Mouse (Mus musculus) lung, adult 2 months (tissue): ENCODE measurements around the gene Faap100. TPM values are rescaled to one million over a fixed set of nuclear protein-coding genes. Genes with fewer than 3 reads are reported as not detected.

Experiments
- DNase-seq: peaks from one replicate; pipeline ENCODE4 v3.0.0; 2022
- H3K4me1 ChIP-seq: fragments of 200-500 bp; 2 replicates; pipeline ENCODE4 v1.6.1; 2011; ENCODE audit warnings: low read length; ENCODE audit not compliant: control insufficient read depth, insufficient read depth
- H3K4me3 ChIP-seq: fragments of 200-500 bp; replicated peaks from 2 replicates; pipeline ENCODE3; 2011; ENCODE audit warnings: low read depth, mild to moderate bottlenecking, control low read depth, low read length; ENCODE audit errors: extremely low read depth
- CTCF ChIP-seq: fragments of 200-500 bp; IDR thresholded peaks from 2 replicates; pipeline ENCODE4 v1.5.1; 2011; ENCODE audit warnings: mild to moderate bottlenecking, low read length, control low read depth; ENCODE audit not compliant: insufficient read depth
- POLR2A ChIP-seq: fragments of 200-500 bp; IDR thresholded peaks from 2 replicates; pipeline ENCODE4 v1.6.1; 2011; ENCODE audit warnings: low read depth, mild to moderate bottlenecking, control low read depth, low read length, borderline replicate concordance; ENCODE audit errors: extremely low read depth
- WGBS: fragments of 180-500 bp; shearing (Covaris S2); methylation state at CpG from one replicate; pipeline ENCODE4 v1.1.7; 2018; 5-methylcytosine and 5-hydroxymethylcytosine counted together
- polyA plus RNA-seq: library from polyadenylated mRNA; depleted of rRNA; stranded (reverse); fragments of >200 nt; gene quantifications from 2 replicates; pipeline ENCODE4 v1.2.3, GENCODE M21; 2012; rRNA removed

Faap100 gene
- polyA plus RNA-seq, 1 experiment, result 67.1 TPM

DNA sequence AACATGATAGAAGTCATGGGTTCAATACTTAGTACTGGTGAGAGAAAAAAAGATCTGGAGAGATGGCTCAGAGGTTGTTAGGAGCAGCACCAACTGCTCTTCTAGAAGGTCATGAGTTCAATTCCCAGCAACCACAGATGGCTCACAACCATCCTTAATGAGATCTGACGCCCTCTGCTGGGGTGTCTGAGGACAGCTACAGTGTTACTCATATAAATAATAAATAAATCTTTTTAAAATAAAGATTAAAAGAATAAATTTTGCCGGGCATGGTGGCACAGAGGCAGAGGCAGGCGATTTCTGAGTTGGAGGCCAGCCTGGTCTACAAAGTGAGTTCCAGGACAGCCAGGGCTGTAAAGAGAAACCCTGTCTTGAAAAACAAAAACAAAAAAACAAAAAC is 39.8 kb downstream of the Faap100 start:
- no peaks in the 10 kb centered on the region for H3K4me1 ChIP-seq
- no peak for TF ChIP-seq CTCF
- TF ChIP-seq POLR2A, result no peak
- WGBS, result 80% methylated on average over 3 of the region's 3 CpGs
- H3K4me3 ChIP-seq, result no peak overlapping the region
- no peak for DNase-seq

DNA sequence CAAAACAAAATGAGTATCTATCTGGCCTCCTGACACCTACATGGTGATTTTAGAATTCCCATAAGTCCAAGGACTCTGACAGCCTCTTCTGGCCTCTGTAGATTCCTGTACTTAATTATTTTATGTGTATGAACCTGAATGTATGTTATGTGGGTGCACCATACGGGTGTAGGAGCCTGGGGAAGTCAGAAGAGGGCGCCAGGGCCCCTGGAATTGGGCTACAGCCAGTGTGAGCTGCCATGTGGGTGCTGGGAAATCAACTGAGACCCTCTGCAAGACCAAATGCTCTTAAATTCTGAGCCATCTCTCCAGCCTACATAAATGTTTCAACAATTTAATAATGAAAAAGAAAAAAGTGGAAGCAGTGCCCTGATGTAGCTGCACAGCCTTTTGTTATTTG is 41.1 kb downstream of the Faap100 start:
- WGBS, result 41% methylated on average over 2 of the region's 2 CpGs
- TF ChIP-seq POLR2A, result no peak
- no peak for TF ChIP-seq CTCF
- H3K4me1 ChIP-seq, result no peaks in the 10 kb centered on the region
- no peak for DNase-seq
- no peak overlapping the region for H3K4me3 ChIP-seq

DNA sequence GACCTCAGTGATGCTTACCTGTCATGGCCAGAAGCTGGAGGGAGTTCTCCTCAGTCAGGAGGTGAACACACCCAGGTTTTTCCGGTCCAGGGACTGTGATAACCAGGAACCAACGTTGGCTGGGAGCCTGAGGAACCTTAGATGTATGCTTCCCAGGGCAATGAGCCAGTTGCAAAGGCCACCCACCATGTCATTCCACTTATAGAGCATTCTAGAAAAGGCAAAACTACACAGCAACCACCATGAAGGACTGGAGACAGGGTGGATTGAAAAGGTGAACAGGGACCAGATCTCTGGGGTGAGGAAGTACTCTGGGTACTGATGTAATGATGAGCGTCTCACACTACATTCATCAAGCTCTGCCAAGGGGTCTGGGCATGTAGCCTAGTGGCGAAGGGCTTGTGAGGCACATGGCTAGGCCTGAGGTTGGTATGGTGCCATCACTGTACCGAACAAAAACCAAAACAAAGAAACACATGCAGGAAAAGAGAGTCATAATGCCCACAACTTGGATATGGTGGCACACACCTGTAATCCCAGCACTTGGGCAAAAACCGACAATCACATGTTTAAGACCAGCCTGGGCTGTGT is 43.0 kb downstream of the Faap100 start:
- Histone ChIP-seq H3K4me3 (no peak overlapping the region), H3K4me1 (no peaks in the 10 kb centered on the region)
- WGBS, result 70% methylated on average over 6 of the region's 6 CpGs
- no peak for DNase-seq
- no peak for TF ChIP-seq POLR2A
- TF ChIP-seq CTCF, result no peak

DNA sequence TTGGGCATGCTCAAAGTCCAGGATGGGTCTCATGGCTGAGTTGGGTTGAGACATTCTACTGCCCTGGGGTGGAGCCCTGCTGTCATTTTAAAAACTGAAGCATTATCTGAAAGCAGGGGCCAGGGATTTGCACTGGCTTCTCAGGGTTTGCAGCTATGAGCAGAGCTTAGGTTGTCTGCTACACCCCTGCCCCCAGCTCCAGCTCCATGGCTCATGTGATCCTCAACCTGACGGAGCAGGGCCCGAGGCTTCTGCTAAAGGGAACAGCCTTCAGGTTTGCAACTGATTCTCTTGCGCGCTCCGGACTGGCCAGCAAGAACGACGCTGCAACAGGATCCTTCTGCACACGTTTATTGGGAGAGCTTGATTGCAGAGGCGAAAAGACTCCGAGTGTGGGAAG is 58.4 kb downstream of the Faap100 start:
- no peak overlapping the region for H3K4me3 ChIP-seq
- DNase-seq, result no peak

DNA sequence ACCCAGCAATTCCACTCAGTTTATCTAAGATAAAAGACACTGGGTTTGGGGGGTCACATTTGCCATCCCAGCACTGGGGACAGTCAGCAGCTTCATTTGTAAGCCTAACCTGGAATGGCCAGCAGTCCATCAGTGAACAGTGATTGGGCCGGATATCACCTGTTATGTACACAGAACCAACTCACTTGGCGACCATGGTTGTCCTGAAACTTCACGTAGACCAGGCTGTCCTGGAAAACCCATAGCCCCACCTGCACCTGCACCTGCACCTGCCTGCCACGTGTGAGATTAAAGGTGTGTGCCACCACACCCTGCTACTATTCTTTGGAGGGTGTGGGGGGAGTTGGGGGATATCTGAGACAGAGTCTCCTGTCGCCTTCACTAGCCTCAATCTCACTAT is 59.3 kb downstream of the Faap100 start:
- 90% methylated on average over 5 of the region's 5 CpGs for WGBS
- TF ChIP-seq CTCF (no peak), POLR2A (no peak)
- 0 out of 2 replicates have a peak, but pooled peaks cover 2% of the 10 kb centered on the region for H3K4me1 ChIP-seq
- H3K4me3 ChIP-seq, result no peak overlapping the region
- no peak for DNase-seq

More for the DNA sequence above, 58.4 kb downstream of the Faap100 start:
- TF ChIP-seq CTCF (no peak), POLR2A (no peak)
- WGBS, result 98% methylated on average over 10 of the region's 10 CpGs
- 0 out of 2 replicates have a peak, but pooled peaks cover 2% of the 10 kb centered on the region for H3K4me1 ChIP-seq

Other genes starting within 250 kb of the Faap100 start
- 132 and 170 TPM in 2 replicates for gene Slc38a10, start 227.4 kb downstream of the Faap100 start, polyA plus RNA-seq
- 10.8 and 12.4 TPM in 2 replicates for gene Bahcc1, start 145.8 kb downstream of the Faap100 start, polyA plus RNA-seq
- 941 and 1,175 TPM in 2 replicates for gene Actg1, start 30.2 kb downstream of the Faap100 start, polyA plus RNA-seq
- gene Fscn2, start 17.2 kb downstream of the Faap100 start, polyA plus RNA-seq, result 0.06 and 0.60 TPM in 2 replicates
- 39.2 and 49.8 TPM in 2 replicates for gene Nploc4, start 58.9 kb upstream of the Faap100 start, polyA plus RNA-seq
- 0.06 TPM in 1 of 2 replicates, not detected in the other for gene Tspan10, start 63.9 kb upstream of the Faap100 start, polyA plus RNA-seq
- gene Pde6g, start 74.7 kb upstream of the Faap100 start, polyA plus RNA-seq, result 0.45 and 0.57 TPM in 2 replicates
- 11.9 and 14.9 TPM in 2 replicates for gene Oxld1, start 79.3 kb upstream of the Faap100 start, polyA plus RNA-seq
- gene Ccdc137, start 79.4 kb upstream of the Faap100 start, polyA plus RNA-seq, result 11.0 and 14.5 TPM in 2 replicates
- gene Arl16, start 88.8 kb upstream of the Faap100 start, polyA plus RNA-seq, result 15.6 and 17.3 TPM in 2 replicates
- 48.0 and 51.4 TPM in 2 replicates for gene Mrpl12, start 105.8 kb upstream of the Faap100 start, polyA plus RNA-seq
- 157 and 174 TPM in 2 replicates for gene Slc25a10, start 113.1 kb upstream of the Faap100 start, polyA plus RNA-seq
- 0.86 and 1.0 TPM in 2 replicates for gene Gcgr, start 151.9 kb upstream of the Faap100 start, polyA plus RNA-seq
- gene Mcrip1, start 171.0 kb upstream of the Faap100 start, polyA plus RNA-seq, result 133 and 168 TPM in 2 replicates
- gene Ppp1r27, start 172.4 kb upstream of the Faap100 start, polyA plus RNA-seq, result 3.3 TPM in 1 of 2 replicates, not detected in the other
- gene P4hb, start 194.5 kb upstream of the Faap100 start, polyA plus RNA-seq, result 192 and 254 TPM in 2 replicates
- gene Arhgdia, start 202.9 kb upstream of the Faap100 start, polyA plus RNA-seq, result 890 and 923 TPM in 2 replicates
- gene Alyref, start 219.6 kb upstream of the Faap100 start, polyA plus RNA-seq, result 26.1 and 29.1 TPM in 2 replicates
- gene Anapc11, start 219.7 kb upstream of the Faap100 start, polyA plus RNA-seq, result 136 and 159 TPM in 2 replicates
- 2.5 and 3.0 TPM in 2 replicates for gene Npb, start 229.7 kb upstream of the Faap100 start, polyA plus RNA-seq
- gene Pcyt2, start 239.2 kb upstream of the Faap100 start, polyA plus RNA-seq, result 217 and 238 TPM in 2 replicates
- gene Sirt7, start 246.5 kb upstream of the Faap100 start, polyA plus RNA-seq, result 75.2 and 84.1 TPM in 2 replicates